Mouse (Mus musculus): ENCODE results near the gene Pik3cd.

The Pik3cd gene

DNA sequence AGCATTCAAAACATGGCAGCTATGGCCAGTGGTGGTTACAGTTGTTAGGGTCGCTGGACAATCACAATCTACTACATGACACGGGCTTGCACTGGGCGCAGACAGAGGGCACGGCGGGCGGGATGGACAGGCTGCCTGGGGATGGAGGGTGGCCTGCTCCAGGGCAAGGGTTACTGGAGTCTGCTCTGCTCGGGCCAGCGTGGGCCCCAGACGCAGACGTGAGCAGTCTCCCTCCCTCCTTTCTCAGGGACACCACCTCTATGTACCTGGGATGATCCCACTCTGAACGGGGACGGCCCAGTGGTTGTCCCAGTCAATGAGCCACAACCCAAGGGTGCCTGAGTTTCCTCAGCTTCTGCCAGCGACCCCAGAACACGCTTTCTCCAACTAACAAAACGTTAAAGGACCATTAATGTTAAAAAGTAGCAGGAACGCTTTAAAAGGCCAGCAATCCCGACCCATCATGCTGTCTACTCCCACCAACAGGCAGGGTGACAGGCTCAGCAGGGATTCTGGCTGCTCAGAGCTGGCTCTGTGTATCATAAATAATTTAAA is 22.6 kb upstream of the Pik3cd start:
- DNase-seq (ENCODE audit: low read depth, low spot score) = no peak

DNA sequence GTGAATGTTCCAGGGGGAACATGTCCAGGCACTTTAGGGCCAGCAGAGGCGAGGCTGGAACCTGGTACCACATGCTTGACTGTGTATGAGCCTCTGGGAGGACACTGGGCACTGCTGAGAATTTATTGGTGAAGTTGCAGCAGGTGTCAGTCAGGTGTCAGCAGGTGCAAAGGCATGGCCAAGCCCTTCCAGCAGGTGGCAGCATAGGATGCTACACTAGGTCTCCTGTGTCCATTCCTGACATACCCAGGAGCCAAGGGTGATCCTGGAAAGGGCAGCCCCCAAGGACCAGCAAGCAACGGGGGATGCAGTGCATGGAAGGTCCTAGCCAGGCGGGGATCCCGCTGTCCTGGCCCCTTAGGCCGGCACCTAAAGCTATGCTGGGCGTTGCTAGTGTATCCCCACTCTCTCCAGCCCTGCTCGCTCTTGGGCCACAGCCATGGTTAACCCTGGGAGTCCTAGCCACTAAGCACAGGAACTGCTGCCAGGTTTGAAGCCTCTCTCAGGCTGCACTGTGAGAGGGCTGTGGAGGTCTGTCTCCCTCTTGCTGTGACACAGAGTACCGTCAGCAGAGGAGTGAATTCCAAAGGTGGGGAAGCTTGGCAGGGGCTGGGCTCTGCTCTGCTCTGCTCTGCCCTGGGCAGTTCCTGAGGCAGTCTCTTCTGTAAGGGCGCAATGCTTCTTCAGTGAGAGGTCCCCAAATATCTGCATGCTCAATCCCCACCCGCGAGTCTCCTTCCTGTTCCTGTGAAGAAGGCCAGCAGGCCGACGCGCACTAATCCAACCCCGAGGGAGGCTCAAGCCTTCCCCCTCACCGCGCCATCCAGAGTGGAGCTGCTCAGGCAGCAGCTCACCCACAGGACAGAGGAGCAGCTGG is 21.7 kb upstream of the Pik3cd start:
- no peak for DNase-seq (ENCODE audit: low read depth, low spot score)

DNA sequence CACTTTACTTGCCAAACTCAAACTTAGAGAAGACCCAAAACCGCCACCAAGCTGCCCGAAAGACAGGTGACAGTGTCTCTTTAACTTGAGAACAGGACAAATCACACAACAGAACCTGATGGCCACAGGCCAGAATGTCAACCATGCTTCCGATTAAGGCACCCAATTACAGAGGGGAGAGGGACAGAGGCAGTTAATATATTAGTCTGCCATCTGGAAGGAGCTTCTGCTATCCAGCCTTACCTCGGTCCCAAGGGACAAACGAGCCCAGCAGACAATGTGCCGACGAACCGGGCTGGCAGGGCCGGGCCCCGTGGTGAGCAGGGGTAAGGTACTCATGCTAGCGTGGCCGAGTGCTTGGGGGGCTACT is 20.6 kb upstream of the Pik3cd start:
- no peak for DNase-seq (ENCODE audit: low read depth, low spot score)

DNA sequence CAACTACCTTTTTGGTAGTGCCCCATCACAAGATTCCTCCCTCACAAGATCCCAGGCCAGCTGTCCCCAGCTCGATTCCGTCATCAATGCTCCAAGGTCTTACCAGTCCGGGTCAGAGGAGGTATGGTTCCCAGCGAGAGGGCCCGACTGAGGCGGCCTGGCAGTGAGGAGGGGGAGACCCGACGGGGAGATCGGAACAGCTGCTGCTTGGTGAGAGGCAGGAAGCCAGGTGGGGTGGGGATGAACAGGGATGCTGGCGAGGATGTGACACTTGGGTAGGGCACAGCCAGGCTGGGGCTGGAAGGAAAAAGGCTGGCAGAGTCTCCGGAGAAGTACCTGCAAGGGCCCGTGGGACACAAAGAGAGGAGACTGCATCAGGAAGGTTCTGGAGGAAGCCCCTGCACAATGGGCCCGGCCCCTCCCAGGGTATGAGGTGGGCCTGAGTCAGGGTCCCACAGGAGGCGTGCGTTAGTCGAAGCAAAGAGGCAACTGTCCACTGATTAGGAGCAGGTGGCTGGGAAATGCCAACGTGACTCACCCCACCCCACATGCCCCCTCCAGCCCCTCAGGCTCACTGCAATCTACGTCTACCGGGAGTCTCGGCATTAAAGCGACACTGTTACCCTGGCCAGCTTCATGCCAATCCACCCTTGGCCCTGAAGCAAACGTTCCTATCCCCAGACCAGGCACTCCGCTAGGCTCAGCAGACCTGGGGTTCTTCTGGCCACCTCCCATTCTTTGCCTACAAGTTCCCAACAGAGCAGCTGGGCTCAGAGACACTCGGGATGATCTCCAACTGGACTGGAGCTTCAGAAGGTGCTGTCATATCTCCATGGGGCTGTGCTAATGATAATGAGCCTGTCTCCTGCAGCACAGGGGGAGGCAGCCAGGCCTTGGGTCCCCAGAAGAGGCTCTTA is 20.0 kb upstream of the Pik3cd start:
- DNase-seq (ENCODE audit: low read depth, low spot score) = no peak

DNA sequence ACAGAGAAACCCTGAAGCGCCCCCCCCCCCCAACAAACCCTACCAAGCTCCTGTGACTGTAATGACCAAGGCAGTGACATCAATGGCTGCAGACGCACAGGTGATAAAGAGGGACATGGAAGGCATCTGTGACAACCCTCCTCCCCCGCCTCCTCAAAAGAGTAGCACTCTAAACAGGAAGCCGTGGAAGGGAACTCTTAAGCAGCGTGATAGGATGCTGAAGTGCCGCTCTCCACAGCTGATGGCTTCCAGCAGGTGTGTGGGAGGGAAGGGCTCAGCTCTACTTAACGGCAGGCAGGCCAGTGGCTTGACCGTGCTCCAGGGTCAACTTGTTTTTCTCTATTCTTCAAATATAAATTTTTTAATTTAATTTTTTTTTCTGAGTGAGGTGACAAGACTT is 18.8 kb upstream of the Pik3cd start:
- DNase-seq (ENCODE audit: low read depth, low spot score) = no peak

DNA sequence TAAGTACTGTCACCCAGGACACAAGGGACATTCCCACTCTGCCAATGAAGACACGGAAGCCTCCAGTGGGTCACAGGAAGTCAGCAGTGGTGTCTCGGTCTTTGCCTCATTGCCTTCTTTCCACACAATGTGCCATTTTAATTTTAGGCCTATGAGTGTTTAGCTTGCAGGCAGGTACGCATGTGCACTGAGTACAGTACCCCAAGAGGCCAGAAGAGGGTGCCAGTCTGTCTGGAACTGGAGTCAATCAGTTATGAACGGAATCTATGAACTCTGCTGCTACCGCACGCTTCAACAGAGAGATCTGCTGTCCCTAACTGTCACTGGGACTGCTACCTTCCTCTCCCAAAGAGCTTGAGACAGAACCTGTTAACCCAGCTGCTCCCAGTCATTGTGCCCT is 17.3 kb upstream of the Pik3cd start:
- DNase-seq (ENCODE audit: low read depth, low spot score) = peak; percentile 24

DNA sequence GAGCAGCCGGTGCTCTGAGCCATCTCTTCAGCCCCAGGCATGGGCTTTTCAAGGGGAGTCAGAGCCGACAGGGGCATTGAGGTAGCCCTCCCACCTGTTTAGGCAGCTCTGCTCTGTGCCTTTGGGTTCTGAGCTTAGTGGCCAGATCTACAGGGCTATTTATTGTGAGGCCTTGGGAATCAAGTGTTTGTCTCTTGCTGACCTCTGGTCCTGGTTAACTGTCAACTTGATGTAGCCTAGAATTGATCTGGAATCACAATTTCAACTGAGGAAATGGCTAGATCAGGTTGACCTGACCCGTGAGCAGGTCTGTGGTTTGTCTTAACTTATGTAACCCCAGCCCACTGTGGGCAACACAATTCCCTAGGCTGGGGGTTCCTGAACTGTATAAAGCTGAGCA is 12.2 kb upstream of the Pik3cd start:
- no peak for DNase-seq (ENCODE audit: low read depth, low spot score)

DNA sequence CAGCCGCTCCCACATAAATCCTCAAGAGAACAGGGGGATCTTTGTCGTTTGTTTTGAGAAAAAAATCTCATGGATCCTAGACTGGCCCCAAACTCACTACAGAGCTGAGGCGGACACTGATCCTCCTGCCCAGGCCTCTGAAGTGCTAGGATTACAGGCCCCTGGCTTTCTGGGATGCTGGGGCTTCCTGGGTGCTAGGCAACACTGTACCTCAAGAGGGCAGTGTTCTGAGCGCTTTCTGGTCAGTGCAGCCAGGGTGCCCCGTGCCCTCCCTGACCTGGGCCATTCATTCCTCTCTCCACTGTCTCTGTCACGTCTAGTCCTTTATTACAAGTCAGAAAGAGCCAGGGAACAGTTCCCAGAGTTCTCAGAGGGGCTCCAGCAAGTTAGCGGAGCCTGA is 9.6 kb upstream of the Pik3cd start:
- DNase-seq (ENCODE audit: low read depth, low spot score) = no peak

DNA sequence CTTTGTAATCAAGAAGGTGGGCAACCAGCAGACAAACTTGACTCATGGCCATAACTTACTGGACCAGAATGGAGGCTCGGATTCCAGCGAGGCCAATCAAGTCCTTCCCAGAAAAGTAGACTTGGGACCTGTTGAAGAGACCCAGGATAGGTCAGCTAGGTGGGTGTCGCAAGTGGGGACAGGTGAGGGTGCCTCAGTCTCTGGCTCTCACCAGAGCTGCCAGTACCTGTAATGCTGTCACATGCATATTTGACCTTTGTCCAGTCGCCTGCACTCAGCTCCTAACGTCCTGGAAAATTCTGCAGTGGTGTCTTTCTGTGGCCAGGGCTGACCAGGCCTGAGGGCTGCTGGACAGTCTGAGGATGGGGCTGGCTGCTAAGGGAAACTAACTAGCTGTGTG is 9.1 kb upstream of the Pik3cd start:
- DNase-seq (ENCODE audit: low read depth, low spot score) = no peak

DNA sequence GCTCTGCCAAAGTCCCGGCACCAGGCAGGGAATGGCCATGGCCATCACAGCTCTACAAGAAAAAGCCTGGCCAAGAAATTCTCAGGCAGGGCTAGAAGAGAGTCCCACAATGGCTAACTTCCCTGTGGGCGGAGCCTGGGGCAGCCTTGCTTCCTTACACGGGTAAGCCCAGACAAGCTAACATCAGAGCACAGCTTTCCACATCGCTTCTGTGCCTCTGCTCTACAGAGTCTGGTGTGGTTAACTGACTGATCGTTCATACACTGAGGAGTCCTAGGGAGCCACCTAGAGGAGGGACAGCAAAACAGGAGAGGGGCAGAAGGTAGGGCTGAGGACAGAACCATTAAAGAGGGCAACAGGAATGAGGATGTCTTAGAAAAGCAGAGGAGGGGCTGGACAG is 8.1 kb upstream of the Pik3cd start:
- peak; percentile 64 for DNase-seq (ENCODE audit: low read depth, low spot score)

DNA sequence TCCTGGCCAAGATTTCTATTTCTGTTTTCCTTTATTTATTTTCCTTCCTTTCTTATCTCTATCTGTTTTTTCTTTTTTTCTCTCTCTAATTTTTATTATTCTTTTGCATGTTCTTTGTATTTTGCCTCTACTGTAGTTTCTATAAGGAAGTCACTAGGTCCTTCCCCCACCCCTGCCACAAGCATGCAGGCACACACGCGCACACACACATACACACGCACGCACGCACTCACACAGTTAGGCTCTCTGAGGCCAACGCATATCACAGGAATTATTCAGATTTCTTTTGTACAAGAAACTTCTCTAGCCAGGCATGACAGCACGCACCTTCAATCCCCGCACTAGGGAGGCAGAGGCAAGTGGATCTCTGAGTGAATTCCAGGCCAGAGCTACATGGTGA is 3.6 kb upstream of the Pik3cd start:
- no peak for DNase-seq (ENCODE audit: low read depth, low spot score)

DNA sequence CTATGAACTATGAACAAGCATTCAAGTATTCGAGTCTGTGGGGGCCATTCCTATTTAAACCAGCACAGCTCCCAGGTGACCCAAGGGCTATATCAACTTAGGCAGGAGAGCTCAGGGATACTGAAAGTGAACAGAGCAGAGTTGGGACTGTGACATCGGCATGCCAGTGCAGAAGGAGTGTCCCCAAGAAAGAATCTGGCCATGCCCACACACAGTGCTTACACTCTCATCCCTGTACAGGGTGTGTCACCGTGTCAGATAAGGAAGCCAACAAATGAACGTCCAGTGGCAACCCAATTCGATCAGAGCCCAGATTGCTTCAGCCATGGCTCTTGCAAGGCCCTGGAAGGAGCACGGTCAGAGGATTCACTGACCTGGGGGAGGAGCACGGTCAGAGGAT is 2.9 kb upstream of the Pik3cd start:
- DNase-seq (ENCODE audit: low read depth, low spot score) = no peak

DNA sequence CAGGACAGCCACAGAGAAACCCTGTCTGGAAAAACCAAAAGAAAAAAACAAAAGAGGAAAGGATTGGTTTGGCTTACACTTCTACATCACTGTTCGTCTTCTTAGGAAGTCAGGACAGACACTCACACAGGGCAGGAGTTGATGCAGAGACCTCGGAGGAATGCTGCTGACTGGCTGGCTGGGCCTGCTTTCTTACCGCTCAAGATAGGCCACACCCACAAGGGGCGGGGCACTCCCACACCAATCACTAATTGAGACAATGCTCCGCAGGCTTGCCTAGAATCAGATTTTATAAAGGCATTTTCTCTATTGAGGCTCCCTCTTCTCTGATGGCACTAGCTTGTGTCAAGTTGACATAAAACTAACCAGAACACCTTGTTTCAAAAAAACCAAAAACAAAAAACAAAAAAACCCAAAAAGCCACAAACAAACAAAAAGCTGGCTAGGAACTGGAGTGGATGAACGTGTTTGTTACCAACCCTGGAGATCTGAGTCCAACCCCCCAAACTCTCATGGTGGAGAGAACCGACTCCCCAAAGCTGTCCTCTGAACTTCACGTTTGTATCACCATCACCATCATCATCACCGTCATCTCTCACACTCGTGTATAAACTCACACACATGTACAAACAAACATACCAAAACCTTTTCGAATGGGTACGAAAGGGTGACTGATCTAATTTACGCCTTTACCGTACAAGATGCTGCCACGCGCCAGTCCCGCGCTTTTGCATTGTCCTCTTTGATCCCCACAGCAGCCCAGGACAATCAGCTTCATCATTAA is 753 bp downstream of the Pik3cd start:
- DNase-seq (ENCODE audit: low read depth, low spot score) = no peak

DNA sequence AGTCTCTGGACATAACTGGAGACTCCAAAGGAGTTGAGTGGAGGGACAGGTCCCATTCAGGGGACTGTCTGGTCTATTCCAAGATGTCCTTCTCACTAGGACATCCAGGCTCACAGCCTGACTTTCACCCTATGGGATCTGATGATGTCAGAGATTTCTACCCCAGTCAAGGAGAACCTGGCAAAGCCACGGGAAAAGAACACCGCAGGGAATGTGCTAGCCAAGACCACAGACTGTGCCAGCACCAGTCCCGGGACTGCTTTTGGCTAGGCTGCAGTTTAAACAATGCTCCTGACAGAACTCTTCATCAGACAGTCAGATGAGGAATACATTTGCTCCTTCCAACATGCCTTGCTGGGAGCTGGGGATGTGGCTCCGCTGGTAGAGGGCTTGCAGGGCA is 2.4 kb downstream of the Pik3cd start:
- no peak for DNase-seq (ENCODE audit: low read depth, low spot score)

DNA sequence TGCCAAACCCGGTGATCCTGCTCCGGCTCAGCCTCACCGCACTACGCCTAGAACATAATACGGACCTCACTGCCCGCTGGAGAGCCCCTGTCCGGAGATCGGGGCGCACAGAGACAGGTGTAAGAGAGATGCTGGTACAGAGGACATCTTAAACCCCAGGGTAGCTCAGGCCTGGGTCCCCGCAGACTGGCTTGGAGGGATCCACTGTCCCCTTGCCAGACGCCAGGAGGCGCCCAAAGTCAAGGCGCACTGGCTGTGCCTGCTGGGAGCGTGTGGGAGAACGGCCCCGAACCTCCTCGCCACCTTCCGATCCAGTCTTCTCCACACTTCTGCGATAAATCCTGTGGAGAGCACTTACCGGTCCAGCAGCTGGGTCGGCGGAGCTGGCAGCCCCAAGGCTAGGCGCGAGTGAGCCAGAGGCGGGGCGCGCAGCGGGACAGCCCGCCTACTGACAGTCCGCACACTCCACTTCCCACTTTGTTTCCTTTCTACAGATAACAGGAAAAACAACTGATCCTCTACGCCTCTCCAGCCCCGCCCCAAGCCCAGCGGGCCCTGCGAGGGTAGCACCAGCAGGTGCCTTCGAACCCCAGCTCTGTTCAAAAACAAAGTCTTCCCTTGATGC is 4.1 kb downstream of the Pik3cd start:
- no peak for DNase-seq (ENCODE audit: low read depth, low spot score)

DNA sequence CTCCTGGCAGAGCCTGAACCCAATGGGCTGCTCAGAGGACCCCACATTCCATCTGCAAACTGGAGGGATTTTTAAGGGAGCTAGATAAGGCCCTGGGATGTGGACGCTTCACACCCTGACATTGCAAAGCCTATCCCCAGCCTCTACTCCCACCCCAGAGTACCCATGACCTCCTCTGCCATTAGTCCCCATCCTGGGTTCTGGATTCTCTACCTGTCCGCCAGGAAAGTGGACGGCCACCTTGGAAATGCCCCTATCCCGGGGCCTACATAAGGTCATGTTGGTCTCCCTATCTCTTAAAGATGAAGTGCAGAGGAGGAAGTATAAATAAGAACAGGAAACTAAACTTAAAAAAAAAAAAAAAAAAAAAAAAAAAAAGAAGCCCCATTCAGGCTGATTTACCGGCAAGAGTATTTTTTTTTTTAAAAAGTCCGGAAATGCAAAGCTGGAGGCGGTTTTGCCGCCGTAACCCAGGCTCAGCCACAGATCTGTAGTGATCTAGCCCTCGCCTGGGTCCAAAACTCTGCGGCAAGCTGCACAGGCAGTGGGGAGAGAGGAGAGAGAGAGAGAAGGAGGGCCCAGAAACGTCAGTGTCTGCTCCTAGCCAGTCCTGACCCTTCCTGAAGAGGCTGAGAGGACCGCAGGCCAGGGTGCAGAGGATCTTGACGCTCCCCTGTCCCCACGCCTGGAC is 4.7 kb downstream of the Pik3cd start:
- DNase-seq (ENCODE audit: low read depth, low spot score) = no peak

DNA sequence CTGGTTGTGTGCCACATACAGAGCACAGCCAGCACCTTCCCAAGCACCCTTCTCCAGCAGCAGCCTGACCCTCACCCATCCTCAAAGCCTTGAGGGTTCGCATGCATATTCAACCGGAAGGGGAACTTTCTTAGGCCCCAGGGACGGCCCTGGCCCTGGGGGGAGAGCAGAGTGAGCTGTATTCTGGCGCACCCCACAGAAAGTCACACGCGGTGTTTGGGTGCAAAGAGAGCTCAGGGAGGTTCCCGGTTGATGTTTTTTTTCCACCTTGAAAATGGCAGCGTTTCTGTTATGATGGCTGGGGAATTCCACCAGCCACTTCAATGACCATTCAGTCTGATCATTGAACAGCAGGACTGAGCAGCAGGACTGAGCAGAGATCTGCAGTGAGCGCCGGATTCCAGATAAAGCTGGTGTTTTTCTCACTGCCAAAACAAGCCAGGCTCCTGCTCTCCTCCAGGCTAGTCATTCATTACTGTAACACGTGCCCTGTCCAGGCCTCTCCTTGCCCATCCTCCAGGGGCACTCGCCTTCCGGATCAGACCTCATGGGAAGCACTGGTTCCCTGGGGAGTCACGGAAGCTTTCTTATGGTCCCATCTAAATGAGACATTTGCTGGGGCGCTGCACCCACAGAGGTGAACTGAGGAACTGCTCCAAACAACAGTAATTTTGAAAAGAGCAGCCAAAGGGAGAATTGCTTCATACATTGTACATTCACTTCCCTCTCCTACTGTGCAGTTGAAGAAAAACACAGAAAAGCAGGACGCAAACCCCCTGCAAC is 6.0 kb downstream of the Pik3cd start:
- no peak for DNase-seq (ENCODE audit: low read depth, low spot score)

DNA sequence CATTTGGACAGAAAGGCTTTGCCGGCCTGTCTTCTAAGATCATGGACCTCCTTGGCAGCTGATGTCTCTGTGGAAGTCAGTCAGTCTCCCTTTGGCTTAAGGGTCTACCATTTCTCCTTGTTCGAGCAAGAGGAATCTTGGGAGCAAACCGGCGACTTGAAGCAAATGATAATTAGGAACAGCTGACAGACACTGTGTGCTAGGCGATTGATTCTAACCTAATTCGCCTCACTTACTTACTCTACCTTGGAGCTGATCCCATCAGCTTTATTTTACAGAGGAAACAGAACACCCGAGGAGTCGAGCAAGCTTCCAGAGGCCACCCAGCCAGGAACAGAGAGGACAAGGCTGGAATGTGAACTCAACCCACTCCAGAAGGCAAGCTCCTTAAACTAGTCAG is 11.0 kb downstream of the Pik3cd start:
- DNase-seq (ENCODE audit: low read depth, low spot score) = no peak

DNA sequence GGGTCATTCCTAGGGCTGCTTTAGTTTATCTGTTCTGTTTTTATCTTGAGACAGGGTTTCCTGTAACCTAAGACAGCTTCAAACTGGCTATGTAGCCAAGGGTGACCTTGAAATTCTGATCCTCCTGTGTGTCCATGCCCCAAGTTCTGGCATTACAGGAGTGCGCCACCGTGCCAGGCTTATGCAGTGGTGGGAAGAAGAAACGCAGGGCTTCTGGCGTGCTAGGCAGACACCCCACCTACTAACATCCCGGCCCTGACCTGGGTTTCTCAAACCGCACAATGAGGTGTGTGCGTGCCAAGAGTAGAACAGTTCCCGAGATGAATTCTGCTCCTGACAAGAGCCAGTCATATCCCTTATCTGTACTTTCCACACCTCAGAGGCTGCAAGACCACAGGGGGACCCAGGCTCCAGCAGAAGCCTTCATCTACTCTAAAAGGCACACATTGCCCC is 11.5 kb downstream of the Pik3cd start:
- no peak for DNase-seq (ENCODE audit: low read depth, low spot score)
